Mouse (Mus musculus): Measurements from ENCODE around the gene Sugt1. TPM values are rescaled to one million over a fixed set of nuclear protein-coding genes. Genes with fewer than 3 reads are reported as not detected.

The Sugt1 gene
- total and polyA plus RNA-seq, 3 experiments = 135 to 616 (median 175) TPM

- H3K9ac ChIP-seq (ENCODE audit: control insufficient read depth, low read depth, low read length, poor library complexity, severe bottlenecking) = no peak overlapping the region
- H3K27ac ChIP-seq (ENCODE audit: control insufficient read depth, low read depth, low read length) = no peak overlapping the region
- peaks cover under 1 to 13% of the 10 kb centered on the region in 2 experiments; a peak in 3 of 4 replicates for H3K36me3 ChIP-seq (ENCODE audit: control insufficient read depth in 1 of 2, insufficient read depth in 2 of 2, low read length in 2 of 2)
- peaks cover 27% of the 10 kb centered on the region for H3K79me2 ChIP-seq (ENCODE audit: control insufficient read depth, insufficient read depth, low read length, poor library complexity)
- H3K9me3 ChIP-seq (replicated peaks; ENCODE audit: insufficient read depth, low read length) = no peaks in the 10 kb centered on the region
- H3K4me1 ChIP-seq (ENCODE audit: control insufficient read depth in 1 of 2, insufficient read depth in 2 of 2, low read length in 2 of 2) = peaks cover 9 to 15% of the 10 kb centered on the region in 2 experiments
- no peaks in the 10 kb centered on the region for H3K27me3 ChIP-seq (ENCODE audit: control insufficient read depth in 1 of 2, insufficient read depth in 2 of 2, low read length in 2 of 2)
- no peak overlapping the region for H3K4me3 ChIP-seq (ENCODE audit: control insufficient read depth in 1 of 2, insufficient read depth in 1 of 2, low read depth in 2 of 2, low read length in 2 of 2)
- TF ChIP-seq ETS1 (IDR thresholded peaks at IDR 0.05; ENCODE audit: low read depth, low read length) = no peak
- no peak for TF ChIP-seq NELFE (IDR thresholded peaks at IDR 0.05; ENCODE audit: low read depth, low read length)
- no peak for TF ChIP-seq EP300 (IDR thresholded peaks at IDR 0.05; ENCODE audit: low read depth in 1 of 2, low read length in 2 of 2)
- no peak for TF ChIP-seq POLR2A (IDR thresholded peaks at IDR 0.05; ENCODE audit: control insufficient read depth in 1 of 2, insufficient read depth in 1 of 2, low read depth in 1 of 2, low read length in 2 of 2, poor library complexity in 1 of 2)
- no peak for TF ChIP-seq MAFK (IDR thresholded peaks at IDR 0.05; ENCODE audit: borderline replicate concordance, low read depth, low read length)
- no peak for TF ChIP-seq ZC3H11A (IDR thresholded peaks at IDR 0.05; ENCODE audit: low read depth, low read length)
- no peak for TF ChIP-seq GATA1 (IDR thresholded peaks at IDR 0.05; ENCODE audit: low read depth, low read length)
- TF ChIP-seq MAX (IDR thresholded peaks at IDR 0.05; ENCODE audit: low read length) = no peak
- TF ChIP-seq POLR2AphosphoS5 (IDR thresholded peaks at IDR 0.05; ENCODE audit: borderline replicate concordance, low read depth, low read length) = no peak
- TF ChIP-seq USF1 (IDR thresholded peaks at IDR 0.05; ENCODE audit: low read depth, low read length) = no peak
- TF ChIP-seq HCFC1 (IDR thresholded peaks at IDR 0.05; ENCODE audit: low read depth, low read length) = no peak
- TF ChIP-seq ZKSCAN1 (IDR thresholded peaks at IDR 0.05; ENCODE audit: low read depth, low read length) = no peak
- TF ChIP-seq MEF2A (IDR thresholded peaks at IDR 0.05; ENCODE audit: extremely low read depth, insufficient replicate concordance, low read depth, low read length, poor library complexity, severe bottlenecking) = no peak
- no peak for TF ChIP-seq CHD1 (IDR thresholded peaks at IDR 0.05; ENCODE audit: low read depth, low read length)
- no peak for TF ChIP-seq MYC (IDR thresholded peaks at IDR 0.05; ENCODE audit: low read depth, low read length)
- DNase-seq (ENCODE audit: low read depth, low spot score) = no peak
These were observed 38.1 kb upstream of the Sugt1 start for GRCm38 (mm10) chr14:79549343-79549742.

- Histone ChIP-seq H3K27ac (ENCODE audit: control insufficient read depth, low read depth, low read length) (no peak overlapping the region), H3K4me1 (ENCODE audit: control insufficient read depth in 1 of 2, insufficient read depth in 2 of 2, low read length in 2 of 2) (peaks cover 12 to 15% of the 10 kb centered on the region in 2 experiments)
These were observed 35.6 kb upstream of the Sugt1 start for GRCm38 (mm10) chr14:79551929-79552328.

More at GRCm38 (mm10) chr14:79551929-79552328, 35.6 kb upstream of the Sugt1 start:
- Histone ChIP-seq H3K36me3 (ENCODE audit: control insufficient read depth in 1 of 2, insufficient read depth in 2 of 2, low read length in 2 of 2) (peaks cover 0 to 13% of the 10 kb centered on the region in 2 experiments; a peak in 2 of 4 replicates), H3K79me2 (ENCODE audit: control insufficient read depth, insufficient read depth, low read length, poor library complexity) (peaks cover 39% of the 10 kb centered on the region), H3K9me3 (replicated peaks; ENCODE audit: insufficient read depth, low read length) (no peaks in the 10 kb centered on the region), H3K27me3 (ENCODE audit: control insufficient read depth in 1 of 2, insufficient read depth in 2 of 2, low read length in 2 of 2) (no peaks in the 10 kb centered on the region), H3K9ac (ENCODE audit: control insufficient read depth, low read depth, low read length, poor library complexity, severe bottlenecking) (no peak overlapping the region), H3K4me3 (ENCODE audit: control insufficient read depth in 1 of 2, insufficient read depth in 1 of 2, low read depth in 2 of 2, low read length in 2 of 2) (no peak overlapping the region)
- TF ChIP-seq SIN3A (IDR thresholded peaks at IDR 0.05; ENCODE audit: low read length) = 0 out of 2 replicates have a peak, but pooled peaks have one; percentile 17
- TF ChIP-seq EP300 (IDR thresholded peaks at IDR 0.05; ENCODE audit: low read depth in 1 of 2, low read length in 2 of 2) = peak in 1 of 2 experiments; percentile 24; a peak in 1 of 4 replicates
- TF ChIP-seq E2F4 (IDR thresholded peaks at IDR 0.05; ENCODE audit: borderline replicate concordance, low read depth, low read length) = no peak
- TF ChIP-seq TAL1 (IDR thresholded peaks at IDR 0.05; ENCODE audit: low read length) = no peak
- TF ChIP-seq ETS1 (IDR thresholded peaks at IDR 0.05; ENCODE audit: low read depth, low read length) = peak; percentile 92
- TF ChIP-seq JUND (IDR thresholded peaks at IDR 0.05; ENCODE audit: low read depth, low read length) = peak; percentile 72; the same call in 1 of the 2 replicates
- peak; percentile 53 for DNase-seq (ENCODE audit: low read depth, low spot score)

Measured in MEL (cell line).